Mouse (Mus musculus) urinary bladder, postnatal 14 days (tissue): ENCODE data around the gene Actr1a.

Experiments used
- DNase-seq: peaks from one replicate; pipeline ENCODE4 v3.0.0; 2021; ENCODE audit warnings: low spot score

The Actr1a gene

GRCm38 (mm10) chr19:46399886-46400285, 4.3 kb upstream of the Actr1a start:
- no peak for DNase-seq

GRCm38 (mm10) chr19:46399372-46399771, 3.8 kb upstream of the Actr1a start:
- DNase-seq: no peak

GRCm38 (mm10) chr19:46398401-46398800, 2.9 kb upstream of the Actr1a start:
- DNase-seq: no peak

- DNase-seq: no peak
Observed at GRCm38 (mm10) chr19:46397436-46398001, 2.0 kb upstream of the Actr1a start.

GRCm38 (mm10) chr19:46396686-46397435, 1.3 kb upstream of the Actr1a start, which contains the start of gene Sufu:
TSS of gene Sufu (plus strand) at chr19:46396896.
- peak; percentile 98 for DNase-seq

- no peak for DNase-seq
Observed at GRCm38 (mm10) chr19:46396109-46396508, 561 bp upstream of the Actr1a start.

GRCm38 (mm10) chr19:46394712-46395108, 838 bp downstream of the Actr1a start:
- no peak for DNase-seq

- DNase-seq: peak; percentile 45
Observed at GRCm38 (mm10) chr19:46392018-46392417, 3.5 kb downstream of the Actr1a start.

- no peak for DNase-seq
Observed at GRCm38 (mm10) chr19:46389872-46390271, 5.7 kb downstream of the Actr1a start.

- no peak for DNase-seq
Observed at GRCm38 (mm10) chr19:46382275-46382674, 13.3 kb downstream of the Actr1a start.

GRCm38 (mm10) chr19:46375891-46376290, 19.7 kb downstream of the Actr1a start:
- DNase-seq: no peak

GRCm38 (mm10) chr19:46375489-46375888, 20.1 kb downstream of the Actr1a start:
- DNase-seq: no peak

- no peak for DNase-seq
Observed at GRCm38 (mm10) chr19:46374477-46375088, 21.0 kb downstream of the Actr1a start.

GRCm38 (mm10) chr19:46369204-46369603, 26.3 kb downstream of the Actr1a start:
- peak; percentile 68 for DNase-seq

- no peak for DNase-seq
Observed at GRCm38 (mm10) chr19:46367798-46368590, 27.6 kb downstream of the Actr1a start.

- no peak for DNase-seq
Observed at GRCm38 (mm10) chr19:46363294-46364009, 32.1 kb downstream of the Actr1a start.

- no peak for DNase-seq
Observed at GRCm38 (mm10) chr19:46362104-46362503, 33.4 kb downstream of the Actr1a start.

- DNase-seq: no peak
Observed at GRCm38 (mm10) chr19:46358381-46358780, 37.2 kb downstream of the Actr1a start.

GRCm38 (mm10) chr19:46357344-46358280, 37.9 kb downstream of the Actr1a start:
- no peak for DNase-seq

GRCm38 (mm10) chr19:46356701-46357138, 38.8 kb downstream of the Actr1a start:
- peak; percentile 89 for DNase-seq
